ENCODE assay signal across 7 mouse cellular contexts in genomic region chr11:44331774-44332129, GRCm38 (mm10).
"Had no signal": no experiment of that assay in that cellular context is flagged by ENCODE, and none has a peak within 500 bp of the region (broad histone marks: within the 10 kb centered on the region; RNA-seq: fewer than 3 reads in every experiment).

No protein-coding gene starts in this region.

- ATAC-seq: liver, embryonic 12.5 days had no signal

- H3K9me3 ChIP-seq: limb, embryonic 15.5 days; liver, embryonic 12.5 days; megakaryocyte, embryonic 14.5 days; neural tube, embryonic 13.5 days had no signal

- H3K4me2 ChIP-seq: limb, embryonic 15.5 days; liver, embryonic 12.5 days; lung, embryonic 14.5 days had no signal

- H3K27ac ChIP-seq: kidney, postnatal 0 days; limb, embryonic 15.5 days; liver, embryonic 12.5 days; stomach, postnatal 0 days had no signal

- H3K27me3 ChIP-seq: neural tube, embryonic 13.5 days had no signal

- H3K36me3 ChIP-seq: limb, embryonic 15.5 days; liver, embryonic 12.5 days; neural tube, embryonic 13.5 days had no signal

- H3K4me1 ChIP-seq: limb, embryonic 15.5 days; liver, embryonic 12.5 days; megakaryocyte, embryonic 14.5 days had no signal

- H3K9ac ChIP-seq: limb, embryonic 15.5 days; liver, embryonic 12.5 days; lung, embryonic 14.5 days; neural tube, embryonic 13.5 days had no signal

- H3K4me3 ChIP-seq: limb, embryonic 15.5 days; liver, embryonic 12.5 days; megakaryocyte, embryonic 14.5 days; neural tube, embryonic 13.5 days had no signal
